27 mouse cellular contexts compared by ENCODE assay signal in the genomic region with DNA sequence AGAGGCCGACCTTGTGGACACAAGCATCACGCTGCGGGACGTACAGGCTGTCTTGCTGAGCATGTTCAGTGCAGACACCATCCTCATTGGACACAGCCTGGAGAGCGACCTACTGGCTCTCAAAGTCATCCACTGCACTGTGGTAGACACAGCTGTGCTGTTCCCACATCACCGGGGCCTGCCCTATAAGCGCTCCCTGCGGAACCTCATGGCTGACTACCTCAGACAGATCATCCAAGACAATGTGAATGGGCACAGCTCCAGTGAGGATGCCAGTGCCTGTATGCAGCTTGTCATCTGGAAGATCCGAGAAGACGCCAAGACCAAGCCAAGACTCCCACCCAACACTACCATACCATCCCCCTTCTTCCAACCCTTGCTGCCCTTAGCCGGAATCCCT. TPM values are rescaled to one million over a fixed set of nuclear protein-coding genes. Genes with fewer than 3 reads are reported as not detected.
A peak's percentile ranks its signal among the peaks of the same experiment; 100 is the strongest.
DNase-seq lines count a peak whose midpoint lies in the region; ATAC-seq and TF ChIP-seq lines count a peak whose summit lies in the region.
"Not testable (repeated sequence)": the region's sequence is repeated elsewhere in the genome, so short reads cannot be mapped to it uniquely, and the experiment has no call there.
"Had no signal": no experiment of that assay in that cellular context is flagged by ENCODE, and none has a peak within 500 bp of the region (broad histone marks: within the 10 kb centered on the region; RNA-seq: fewer than 3 reads in every experiment).

No protein-coding gene starts in this region.

- H3K27me3 ChIP-seq in embryonic facial prominence, embryonic 15.5 days; heart, postnatal 0 days (ENCODE audit: control insufficient read depth, insufficient read depth, low read length); hindbrain, embryonic 14.5 days (ENCODE audit: control insufficient read depth, insufficient read depth, low read length); kidney, postnatal 0 days (ENCODE audit: insufficient read depth, low read length); lung, postnatal 0 days (replicated peaks; ENCODE audit: insufficient read depth, low read length); stomach, embryonic 15.5 days (replicated peaks): not testable (repeated sequence)

- H3K4me1 ChIP-seq in embryonic facial prominence, embryonic 15.5 days; heart, postnatal 0 days (ENCODE audit: control insufficient read depth, insufficient read depth); hindbrain, embryonic 14.5 days (replicated peaks; ENCODE audit: control insufficient read depth, insufficient read depth, low read length); kidney, postnatal 0 days (replicated peaks; ENCODE audit: insufficient read depth, low read length); lung, postnatal 0 days (ENCODE audit: insufficient read depth, low read depth, low read length); stomach, embryonic 15.5 days: not testable (repeated sequence)

- H3K9me3 ChIP-seq in embryonic facial prominence, embryonic 15.5 days (replicated peaks); heart, postnatal 0 days (replicated peaks; ENCODE audit: control insufficient read depth, low read length); hindbrain, embryonic 14.5 days (ENCODE audit: control insufficient read depth, low read length); kidney, postnatal 0 days (replicated peaks; ENCODE audit: low read length); lung, postnatal 0 days (ENCODE audit: low read length); stomach, embryonic 15.5 days: not testable (repeated sequence)

- not testable (repeated sequence) for TF ChIP-seq CTCF in heart, postnatal 0 days (IDR thresholded peaks at IDR 0.05; ENCODE audit: low read depth); kidney, postnatal 0 days (IDR thresholded peaks at IDR 0.05; ENCODE audit: low read depth); lung, postnatal 0 days (IDR thresholded peaks at IDR 0.05)

- not testable (repeated sequence) for H3K27ac ChIP-seq in embryonic facial prominence, embryonic 15.5 days (replicated peaks); heart, postnatal 0 days (ENCODE audit: low read depth); hindbrain, embryonic 14.5 days; kidney, postnatal 0 days; lung, postnatal 0 days (ENCODE audit: low read length); stomach, embryonic 15.5 days

- WGBS in embryonic facial prominence, embryonic 15.5 days: 94% methylated on average over 10 of the region's 11 CpGs
- WGBS in heart, postnatal 0 days: 86% methylated on average over 8 of the region's 11 CpGs
- 95% methylated on average over 9 of the region's 11 CpGs for WGBS in hindbrain, embryonic 14.5 days
- 95% methylated on average over 10 of the region's 11 CpGs for WGBS in kidney, postnatal 0 days
- 97% methylated on average over 8 of the region's 11 CpGs for WGBS in lung, postnatal 0 days
- WGBS in stomach, embryonic 15.5 days: 92% methylated on average over 10 of the region's 11 CpGs

- H3K4me2 ChIP-seq in embryonic facial prominence, embryonic 15.5 days (replicated peaks); heart, postnatal 0 days (ENCODE audit: low read depth, low read length); hindbrain, embryonic 14.5 days (replicated peaks); kidney, postnatal 0 days (ENCODE audit: low read length); lung, postnatal 0 days (replicated peaks; ENCODE audit: low read depth, low read length); stomach, embryonic 15.5 days: not testable (repeated sequence)

- intact Hi-C loops in gastrocnemius, postnatal 14 days (cut with DNase I; ENCODE audit: low total_unique reads): not testable (repeated sequence)

- H3K36me3 ChIP-seq in embryonic facial prominence, embryonic 15.5 days; heart, postnatal 0 days (replicated peaks; ENCODE audit: control insufficient read depth, insufficient read depth, low read length); hindbrain, embryonic 14.5 days (replicated peaks; ENCODE audit: control insufficient read depth, insufficient read depth); kidney, postnatal 0 days (ENCODE audit: insufficient read depth, low read length); lung, postnatal 0 days (ENCODE audit: insufficient read depth, low read length); stomach, embryonic 15.5 days: not testable (repeated sequence)

- ATAC-seq in embryonic facial prominence, embryonic 15.5 days (ENCODE audit: insufficient number of reproducible peaks, low FRiP score, low TSS enrichment, low read depth): peak; percentile 54
- ATAC-seq in heart, postnatal 0 days (ENCODE audit: insufficient read depth, low read depth): peak; percentile 18; the same call in 1 of the 2 replicates
- ATAC-seq in hindbrain, embryonic 14.5 days (ENCODE audit: low FRiP score): 0 out of 2 replicates have a peak, but pooled peaks have one; percentile 14
- ATAC-seq in kidney, postnatal 0 days (replicated peaks; ENCODE audit: low FRiP score, low read depth): peak; percentile 8; the same call in 1 of the 2 replicates
- peak; percentile 14; the same call in 1 of the 2 replicates for ATAC-seq in lung, postnatal 0 days
- 0 out of 2 replicates have a peak, but pooled peaks have one; percentile 6 for ATAC-seq in stomach, embryonic 15.5 days (ENCODE audit: insufficient read depth, low FRiP score, low read depth)

- DNase-seq in gastrocnemius, postnatal 14 days: peak; percentile 3
- not testable (repeated sequence) for DNase-seq in heart, postnatal 0 days (ENCODE audit: low spot score); hindbrain, embryonic 14.5 days (ENCODE audit: low spot score); kidney, postnatal 0 days (ENCODE audit: low spot score); lung, postnatal 0 days (ENCODE audit: low spot score)

- not testable (repeated sequence) for H3K9ac ChIP-seq in embryonic facial prominence, embryonic 15.5 days; heart, postnatal 0 days (replicated peaks; ENCODE audit: low read depth, low read length); hindbrain, embryonic 14.5 days; kidney, postnatal 0 days (ENCODE audit: low read depth, low read length); lung, postnatal 0 days (replicated peaks; ENCODE audit: low read depth); stomach, embryonic 15.5 days

- TF ChIP-seq EP300 in heart, postnatal 0 days (IDR thresholded peaks at IDR 0.05; ENCODE audit: low read depth); lung, postnatal 0 days (IDR thresholded peaks at IDR 0.05): not testable (repeated sequence)

- H3K4me3 ChIP-seq in embryonic facial prominence, embryonic 15.5 days (replicated peaks); heart, postnatal 0 days (ENCODE audit: low read depth, low read length); hindbrain, embryonic 14.5 days (replicated peaks; ENCODE audit: low read length); kidney, postnatal 0 days (replicated peaks; ENCODE audit: low read depth, low read length); lung, postnatal 0 days (ENCODE audit: low read depth, low read length); stomach, embryonic 15.5 days (replicated peaks): not testable (repeated sequence)

RNA-seq across cellular contexts. Expression of gene Gm2016, which starts 10.2 kb away (rescaled TPM):
- polyA plus RNA-seq in embryonic facial prominence, embryonic 15.5 days (2015; fragmentation: Nextera tagmentation; extraction: Ambion mirVana): not detected in 2 replicates
- total RNA-seq in gastrocnemius, postnatal 14 days (2021): not detected
- not detected in 2 replicates for total RNA-seq in heart, postnatal 0 days (2014; rRNA removed; ENCODE audit: low replicate concordance)
- polyA plus RNA-seq in heart, postnatal 0 days (2015; fragmentation: Nextera tagmentation; extraction: Ambion mirVana): not detected in 2 replicates
- not detected in 2 replicates for polyA plus RNA-seq in hindbrain, embryonic 14.5 days (2014; fragmentation: Nextera tagmentation; extraction: Ambion mirVana)
- not detected in 2 replicates for polyA plus RNA-seq in kidney, postnatal 0 days (2015; fragmentation: Nextera tagmentation; extraction: Ambion mirVana)
- not detected in 2 replicates for polyA plus RNA-seq in lung, postnatal 0 days (2015; fragmentation: Nextera tagmentation; extraction: Ambion mirVana)
- not detected in 2 replicates for polyA plus RNA-seq in stomach, embryonic 15.5 days (2015; fragmentation: Nextera tagmentation; extraction: Ambion mirVana)
- total RNA-seq: adrenal gland, adult 2 months; adrenal gland, postnatal 14 days; gastrocnemius, postnatal 10 days; gastrocnemius, postnatal 4 days; heart, adult 18-20 months; heart, postnatal 25 days; hematopoietic stem cell, adult 5-6 weeks; MEL had no signal
- polyA plus RNA-seq: adrenal gland, adult 2 months; brain, embryonic 14.5 days; CD4-positive, CD25-positive, alpha-beta regulatory T cell, adult 4 months; cortical plate, adult 2 months; embryonic facial prominence, embryonic 10.5 days; embryonic facial prominence, embryonic 14.5 days; forebrain, embryonic 11.5 days; forebrain, embryonic 15.5 days; heart, embryonic 12.5 days; heart, embryonic 16.5 days; hindbrain, embryonic 15.5 days; intestine, embryonic 15.5 days had no signal

RNA-seq across cellular contexts. Expression of gene Gm2001, which starts 21.5 kb away (rescaled TPM):
- not detected in 2 replicates for polyA plus RNA-seq in embryonic facial prominence, embryonic 15.5 days (2015; fragmentation: Nextera tagmentation; extraction: Ambion mirVana)
- total RNA-seq in gastrocnemius, postnatal 14 days (2021): not detected
- total RNA-seq in heart, postnatal 0 days (2014; rRNA removed; ENCODE audit: low replicate concordance): not detected in 2 replicates
- polyA plus RNA-seq in heart, postnatal 0 days (2015; fragmentation: Nextera tagmentation; extraction: Ambion mirVana): not detected in 2 replicates
- not detected in 2 replicates for polyA plus RNA-seq in hindbrain, embryonic 14.5 days (2014; fragmentation: Nextera tagmentation; extraction: Ambion mirVana)
- not detected in 2 replicates for polyA plus RNA-seq in kidney, postnatal 0 days (2015; fragmentation: Nextera tagmentation; extraction: Ambion mirVana)
- not detected in 2 replicates for polyA plus RNA-seq in lung, postnatal 0 days (2015; fragmentation: Nextera tagmentation; extraction: Ambion mirVana)
- not detected in 2 replicates for polyA plus RNA-seq in stomach, embryonic 15.5 days (2015; fragmentation: Nextera tagmentation; extraction: Ambion mirVana)
- total RNA-seq: adrenal gland, adult 2 months; adrenal gland, postnatal 14 days; gastrocnemius, postnatal 10 days; gastrocnemius, postnatal 4 days; heart, adult 18-20 months; heart, postnatal 25 days; hematopoietic stem cell, adult 5-6 weeks; MEL had no signal
- polyA plus RNA-seq: adrenal gland, adult 2 months; brain, embryonic 14.5 days; C2C12; CD4-positive, CD25-positive, alpha-beta regulatory T cell, adult 4 months; cortical plate, adult 2 months; embryonic facial prominence, embryonic 10.5 days; embryonic facial prominence, embryonic 14.5 days; forebrain, embryonic 11.5 days; forebrain, embryonic 15.5 days; heart, embryonic 12.5 days; heart, embryonic 16.5 days; hindbrain, embryonic 15.5 days; intestine, embryonic 15.5 days had no signal

RNA-seq across cellular contexts. Expression of gene Gm2022, which starts 31.5 kb away (rescaled TPM):
- not detected in 2 replicates for polyA plus RNA-seq in embryonic facial prominence, embryonic 15.5 days (2015; fragmentation: Nextera tagmentation; extraction: Ambion mirVana)
- not detected for total RNA-seq in gastrocnemius, postnatal 14 days (2021)
- not detected in 2 replicates for total RNA-seq in heart, postnatal 0 days (2014; rRNA removed; ENCODE audit: low replicate concordance)
- not detected in 2 replicates for polyA plus RNA-seq in heart, postnatal 0 days (2015; fragmentation: Nextera tagmentation; extraction: Ambion mirVana)
- not detected in 2 replicates for polyA plus RNA-seq in hindbrain, embryonic 14.5 days (2014; fragmentation: Nextera tagmentation; extraction: Ambion mirVana)
- polyA plus RNA-seq in kidney, postnatal 0 days (2015; fragmentation: Nextera tagmentation; extraction: Ambion mirVana): not detected in 2 replicates
- not detected in 2 replicates for polyA plus RNA-seq in lung, postnatal 0 days (2015; fragmentation: Nextera tagmentation; extraction: Ambion mirVana)
- polyA plus RNA-seq in stomach, embryonic 15.5 days (2015; fragmentation: Nextera tagmentation; extraction: Ambion mirVana): not detected in 2 replicates
- total RNA-seq: adrenal gland, adult 2 months; adrenal gland, postnatal 14 days; gastrocnemius, postnatal 10 days; gastrocnemius, postnatal 4 days; heart, adult 18-20 months; heart, postnatal 25 days; hematopoietic stem cell, adult 5-6 weeks; MEL had no signal
- polyA plus RNA-seq: adrenal gland, adult 2 months; brain, embryonic 14.5 days; C2C12; CD4-positive, CD25-positive, alpha-beta regulatory T cell, adult 4 months; cortical plate, adult 2 months; embryonic facial prominence, embryonic 10.5 days; embryonic facial prominence, embryonic 14.5 days; forebrain, embryonic 11.5 days; forebrain, embryonic 15.5 days; heart, embryonic 12.5 days; heart, embryonic 16.5 days; hindbrain, embryonic 15.5 days; intestine, embryonic 15.5 days had no signal

RNA-seq across cellular contexts. Expression of gene BB287469, which starts 47.3 kb away (rescaled TPM):
- polyA plus RNA-seq in embryonic facial prominence, embryonic 15.5 days (2015; fragmentation: Nextera tagmentation; extraction: Ambion mirVana): not detected in 2 replicates
- not detected for total RNA-seq in gastrocnemius, postnatal 14 days (2021)
- total RNA-seq in heart, postnatal 0 days (2014; rRNA removed; ENCODE audit: low replicate concordance): not detected in 2 replicates
- not detected in 2 replicates for polyA plus RNA-seq in heart, postnatal 0 days (2015; fragmentation: Nextera tagmentation; extraction: Ambion mirVana)
- polyA plus RNA-seq in hindbrain, embryonic 14.5 days (2014; fragmentation: Nextera tagmentation; extraction: Ambion mirVana): 0.13 TPM in 1 of 2 replicates, not detected in the other
- not detected in 2 replicates for polyA plus RNA-seq in kidney, postnatal 0 days (2015; fragmentation: Nextera tagmentation; extraction: Ambion mirVana)
- polyA plus RNA-seq in lung, postnatal 0 days (2015; fragmentation: Nextera tagmentation; extraction: Ambion mirVana): not detected in 2 replicates
- not detected in 2 replicates for polyA plus RNA-seq in stomach, embryonic 15.5 days (2015; fragmentation: Nextera tagmentation; extraction: Ambion mirVana)
- total RNA-seq: adrenal gland, adult 2 months; adrenal gland, postnatal 14 days; gastrocnemius, postnatal 10 days; gastrocnemius, postnatal 4 days; heart, adult 18-20 months; heart, postnatal 25 days; hematopoietic stem cell, adult 5-6 weeks; MEL had no signal
- polyA plus RNA-seq: adrenal gland, adult 2 months; brain, embryonic 14.5 days; C2C12; CD4-positive, CD25-positive, alpha-beta regulatory T cell, adult 4 months; cortical plate, adult 2 months; embryonic facial prominence, embryonic 10.5 days; embryonic facial prominence, embryonic 14.5 days; forebrain, embryonic 11.5 days; forebrain, embryonic 15.5 days; heart, embryonic 12.5 days; heart, embryonic 16.5 days; hindbrain, embryonic 15.5 days; intestine, embryonic 15.5 days had no signal

RNA-seq across cellular contexts. Expression of gene Gm2035, which starts 56.0 kb away (rescaled TPM):
- polyA plus RNA-seq in embryonic facial prominence, embryonic 15.5 days (2015; fragmentation: Nextera tagmentation; extraction: Ambion mirVana): not detected in 2 replicates
- not detected for total RNA-seq in gastrocnemius, postnatal 14 days (2021)
- total RNA-seq in heart, postnatal 0 days (2014; rRNA removed; ENCODE audit: low replicate concordance): not detected in 2 replicates
- not detected in 2 replicates for polyA plus RNA-seq in heart, postnatal 0 days (2015; fragmentation: Nextera tagmentation; extraction: Ambion mirVana)
- not detected in 2 replicates for polyA plus RNA-seq in hindbrain, embryonic 14.5 days (2014; fragmentation: Nextera tagmentation; extraction: Ambion mirVana)
- polyA plus RNA-seq in kidney, postnatal 0 days (2015; fragmentation: Nextera tagmentation; extraction: Ambion mirVana): not detected in 2 replicates
- polyA plus RNA-seq in lung, postnatal 0 days (2015; fragmentation: Nextera tagmentation; extraction: Ambion mirVana): not detected in 2 replicates
- polyA plus RNA-seq in stomach, embryonic 15.5 days (2015; fragmentation: Nextera tagmentation; extraction: Ambion mirVana): not detected in 2 replicates
- total RNA-seq: adrenal gland, adult 2 months; adrenal gland, postnatal 14 days; gastrocnemius, postnatal 10 days; gastrocnemius, postnatal 4 days; heart, adult 18-20 months; heart, postnatal 25 days; hematopoietic stem cell, adult 5-6 weeks; MEL had no signal
- polyA plus RNA-seq: adrenal gland, adult 2 months; brain, embryonic 14.5 days; C2C12; CD4-positive, CD25-positive, alpha-beta regulatory T cell, adult 4 months; cortical plate, adult 2 months; embryonic facial prominence, embryonic 10.5 days; embryonic facial prominence, embryonic 14.5 days; forebrain, embryonic 11.5 days; forebrain, embryonic 15.5 days; heart, embryonic 12.5 days; heart, embryonic 16.5 days; hindbrain, embryonic 15.5 days; intestine, embryonic 15.5 days had no signal
